Mouse (Mus musculus) gastrocnemius, adult 2 months (tissue): Measurements from ENCODE around the gene Foxp2. TPM values are rescaled to one million over a fixed set of nuclear protein-coding genes. Genes with fewer than 3 reads are reported as not detected.

ENCODE experiments used
- DNase-seq: peaks from one replicate; pipeline ENCODE4 v3.0.0; 2022
- H3K27ac ChIP-seq: fragments of 200-600 bp; 2 replicates; pipeline ENCODE4 v1.8.1; 2022; ENCODE audit warnings: mild to moderate bottlenecking
- H3K4me3 ChIP-seq: fragments of 200-600 bp; 2 replicates; pipeline ENCODE4 v1.8.1; 2022; ENCODE audit warnings: mild to moderate bottlenecking, moderate library complexity
- CTCF ChIP-seq: fragments of 200-600 bp; IDR thresholded peaks from 2 replicates; pipeline ENCODE4 v1.8.1; 2022; ENCODE audit warnings: antibody characterized with exemption, mild to moderate bottlenecking, moderate library complexity
- intact Hi-C: fragments of 180-260 bp; cut with DNase I; formaldehyde crosslinking; loops from one replicate; pipeline ENCODE4 v1.15.1; 2025
- total RNA-seq, 2 experiments: library from RNA; stranded (reverse); gene quantifications; 2 replicates each; pipeline ENCODE4 v1.2.3; 2021

The Foxp2 gene
- total RNA-seq, 2 experiments from 2014 or later = 1.4 to 2.8 TPM

GRCm38 (mm10) chr6:15321551-15321974 lies 420.4 kb downstream of the Foxp2 start:
- DNase-seq = no peak
- peak overlapping the region; percentile 41 for H3K4me3 ChIP-seq
- TF ChIP-seq CTCF = no peak
- intact Hi-C loops = no loop called here
- H3K27ac ChIP-seq = no peak overlapping the region

- intact Hi-C loops = no loop called here
- Histone ChIP-seq H3K4me3 (no peak overlapping the region), H3K27ac (no peak overlapping the region)
- TF ChIP-seq CTCF = no peak
- DNase-seq = no peak
These were observed 421.9 kb downstream of the Foxp2 start for GRCm38 (mm10) chr6:15323099-15323498.

- Histone ChIP-seq H3K27ac (no peak overlapping the region), H3K4me3 (no peak overlapping the region)
- DNase-seq = no peak
- intact Hi-C loops = no loop called here
- no peak for TF ChIP-seq CTCF
These were observed 446.6 kb downstream of the Foxp2 start for GRCm38 (mm10) chr6:15347705-15348104.

GRCm38 (mm10) chr6:15355852-15356251 lies 454.7 kb downstream of the Foxp2 start:
- Histone ChIP-seq H3K27ac (no peak overlapping the region), H3K4me3 (no peak overlapping the region)
- DNase-seq = no peak
- TF ChIP-seq CTCF = peak; percentile 16; the same call in 1 of the 2 replicates
- intact Hi-C loops = no loop called here

GRCm38 (mm10) chr6:15370281-15370680 lies 469.1 kb downstream of the Foxp2 start:
- no peak for TF ChIP-seq CTCF
- no peak for DNase-seq
- Histone ChIP-seq H3K27ac (no peak overlapping the region), H3K4me3 (no peak overlapping the region)
- intact Hi-C loops = no loop called here

GRCm38 (mm10) chr6:15370827-15371226 lies 469.7 kb downstream of the Foxp2 start:
- H3K4me3 ChIP-seq = no peak overlapping the region
- DNase-seq = no peak
- intact Hi-C loops = no loop called here
- TF ChIP-seq CTCF = no peak
- H3K27ac ChIP-seq = no peak overlapping the region

GRCm38 (mm10) chr6:15373621-15374020 lies 472.5 kb downstream of the Foxp2 start:
- no peak for TF ChIP-seq CTCF
- intact Hi-C loops = no loop called here
- H3K27ac ChIP-seq = no peak overlapping the region
- no peak for DNase-seq
- no peak overlapping the region for H3K4me3 ChIP-seq

GRCm38 (mm10) chr6:15378261-15378660 lies 477.1 kb downstream of the Foxp2 start:
- TF ChIP-seq CTCF = no peak
- DNase-seq = no peak
- Histone ChIP-seq H3K27ac (no peak overlapping the region), H3K4me3 (no peak overlapping the region)
- intact Hi-C loops = no loop called here

GRCm38 (mm10) chr6:15396462-15396861 lies 495.3 kb downstream of the Foxp2 start:
- intact Hi-C loops = no loop called here
- Histone ChIP-seq H3K4me3 (no peak overlapping the region), H3K27ac (no peak overlapping the region)
- no peak for TF ChIP-seq CTCF
- DNase-seq = no peak

- H3K4me3 ChIP-seq = no peak overlapping the region
- intact Hi-C loops = no loop called here
- no peak for TF ChIP-seq CTCF
- no peak overlapping the region for H3K27ac ChIP-seq
- DNase-seq = no peak
These were observed 496.3 kb downstream of the Foxp2 start for GRCm38 (mm10) chr6:15397485-15397884.

GRCm38 (mm10) chr6:15401138-15401537 lies 500.0 kb downstream of the Foxp2 start:
- intact Hi-C loops = loop anchor here (10.0 kb wide), 1 partner anchor 206 kb away; no protein-coding TSS in a partner anchor
- Histone ChIP-seq H3K27ac (no peak overlapping the region), H3K4me3 (no peak overlapping the region)
- DNase-seq = no peak
- no peak for TF ChIP-seq CTCF

GRCm38 (mm10) chr6:15402026-15402425 lies 500.9 kb downstream of the Foxp2 start:
- no peak overlapping the region for H3K27ac ChIP-seq

GRCm38 (mm10) chr6:15415099-15415498 lies 514.0 kb downstream of the Foxp2 start:
- intact Hi-C loops = loop anchor here (10.0 kb wide), 1 partner anchor 580 kb away; no protein-coding TSS in a partner anchor
- H3K4me3 ChIP-seq = no peak overlapping the region
- no peak overlapping the region for H3K27ac ChIP-seq
- peak; percentile 49 for TF ChIP-seq CTCF
- no peak for DNase-seq

More at GRCm38 (mm10) chr6:15402026-15402425, 500.9 kb downstream of the Foxp2 start:
- no peak for DNase-seq
- intact Hi-C loops = loop anchor here (10.0 kb wide), 1 partner anchor 207 kb away; no protein-coding TSS in a partner anchor
- no peak overlapping the region for H3K4me3 ChIP-seq
- TF ChIP-seq CTCF = no peak

- TF ChIP-seq CTCF = no peak
- H3K27ac ChIP-seq = no peak overlapping the region
- no peak overlapping the region for H3K4me3 ChIP-seq
- intact Hi-C loops = no loop called here
- no peak for DNase-seq
These were observed 558.6 kb downstream of the Foxp2 start for GRCm38 (mm10) chr6:15459701-15460100.

- no peak for DNase-seq
- H3K4me3 ChIP-seq = no peak overlapping the region
- no peak for TF ChIP-seq CTCF
- H3K27ac ChIP-seq = no peak overlapping the region
- intact Hi-C loops = no loop called here
These were observed 562.2 kb downstream of the Foxp2 start for GRCm38 (mm10) chr6:15463390-15463789.
